Mouse (Mus musculus): ENCODE measurements around the gene Vdac2.

GRCm38 (mm10) chr14:21813847-21814246 is 11.2 kb upstream of the Vdac2 start:
- TF ChIP-seq TBP (conservative IDR thresholded peaks at IDR 0.05; ENCODE audit: low read depth, low read length) = no peak
- no peak for TF ChIP-seq ZMIZ1 (IDR thresholded peaks at IDR 0.05; ENCODE audit: low read depth, low read length)
- no peak for TF ChIP-seq CTCF (conservative IDR thresholded peaks at IDR 0.05 in 1 of 2, IDR thresholded peaks at IDR 0.05 in 1 of 2; ENCODE audit: low read depth in 2 of 2, low read length in 2 of 2)
- 0 out of 2 replicates have a peak, but pooled peaks have one; percentile 16 for TF ChIP-seq EP300 (IDR thresholded peaks at IDR 0.05; ENCODE audit: low read length)
- 0 out of 2 replicates have a peak, but pooled peaks have one; percentile 12 for TF ChIP-seq HCFC1 (IDR thresholded peaks at IDR 0.05; ENCODE audit: low read depth, low read length)
- TF ChIP-seq PAX5 (IDR thresholded peaks at IDR 0.05; ENCODE audit: low read length) = no peak
- TF ChIP-seq NELFE (IDR thresholded peaks at IDR 0.05; ENCODE audit: low read depth, low read length) = no peak
- TF ChIP-seq POLR2A (IDR thresholded peaks at IDR 0.05; ENCODE audit: low read depth, low read length) = no peak
- peak; percentile 21; the same call in 1 of the 2 replicates for TF ChIP-seq BHLHE40 (IDR thresholded peaks at IDR 0.05; ENCODE audit: low read depth, low read length)
- TF ChIP-seq USF1 (IDR thresholded peaks at IDR 0.05; ENCODE audit: low read depth, low read length) = no peak
- TF ChIP-seq JUND (conservative IDR thresholded peaks at IDR 0.05; ENCODE audit: low read depth, low read length) = no peak
- TF ChIP-seq ZNF384 (IDR thresholded peaks at IDR 0.05; ENCODE audit: low read depth, low read length) = no peak
